Mouse (Mus musculus) liver, postnatal 0 days (tissue): ENCODE measurements around the gene Arrb2.
"Not testable (repeated sequence)": the region's sequence is repeated elsewhere in the genome, so short reads cannot be mapped to it uniquely, and the experiment has no call there.

ENCODE experiments used
- CTCF ChIP-seq: sonication (generic); IDR thresholded peaks from 2 replicates; pipeline ENCODE4 v1.5.1; 2016; ENCODE audit warnings: antibody characterized with exemption, low read depth
- EP300 ChIP-seq: IDR thresholded peaks from 2 replicates; pipeline ENCODE4 v1.6.1; 2016; ENCODE audit warnings: antibody characterized with exemption, low read depth, mild to moderate bottlenecking

- not testable (repeated sequence) for TF ChIP-seq CTCF, EP300
These were observed 5.8 kb upstream of the Arrb2 start for GRCm38 (mm10) chr11:70426598-70426997.
